Mouse (Mus musculus) c-Kit-negative CD71-positive TER-119-positive erythroid progenitor cells, embryonic 14.5 days (primary cell): ENCODE data around the gene Atg3.

Experiments
- DNase-seq: peaks from one replicate; pipeline ENCODE4 v3.0.0-alpha.2; 2013; ENCODE audit warnings: low read depth, low spot score

Gene Atg3

GRCm38 (mm10) chr16:45158522-45159388, at the start of gene Atg3, which contains the start of gene Slc35a5:
Gene Atg3, plus strand, starts transcription at chr16:45158785.
Gene Slc35a5, minus strand, starts transcription at chr16:45158706.
- peak; percentile 91 for DNase-seq

- no peak for DNase-seq
These were observed 48.1 kb upstream of the Atg3 start for GRCm38 (mm10) chr16:45110498-45110897.

GRCm38 (mm10) chr16:45117200-45117599, 41.4 kb upstream of the Atg3 start:
- DNase-seq: no peak

GRCm38 (mm10) chr16:45118760-45119159, 39.8 kb upstream of the Atg3 start:
- no peak for DNase-seq

GRCm38 (mm10) chr16:45120844-45121425, 37.6 kb upstream of the Atg3 start:
- DNase-seq: no peak

GRCm38 (mm10) chr16:45122571-45122970, 36.0 kb upstream of the Atg3 start:
- no peak for DNase-seq

- no peak for DNase-seq
These were observed 34.1 kb upstream of the Atg3 start for GRCm38 (mm10) chr16:45124230-45125203.

GRCm38 (mm10) chr16:45127936-45128710, 30.5 kb upstream of the Atg3 start:
- no peak for DNase-seq

- no peak for DNase-seq
These were observed 16.9 kb upstream of the Atg3 start for GRCm38 (mm10) chr16:45141711-45142110.

GRCm38 (mm10) chr16:45142565-45142964, 16.0 kb upstream of the Atg3 start:
- DNase-seq: no peak

- no peak for DNase-seq
These were observed 13.5 kb upstream of the Atg3 start for GRCm38 (mm10) chr16:45145119-45145518.

GRCm38 (mm10) chr16:45148488-45149082, 10.0 kb upstream of the Atg3 start:
- DNase-seq: no peak

- no peak for DNase-seq
These were observed 3.8 kb upstream of the Atg3 start for GRCm38 (mm10) chr16:45154741-45155250.

- DNase-seq: peak; percentile 68
These were observed 456 bp upstream of the Atg3 start for GRCm38 (mm10) chr16:45158136-45158521.

- DNase-seq: peak; percentile 28
These were observed 768 bp downstream of the Atg3 start for GRCm38 (mm10) chr16:45159389-45159716.

- no peak for DNase-seq
These were observed 20.0 kb downstream of the Atg3 start for GRCm38 (mm10) chr16:45178552-45178951.

- DNase-seq: no peak
These were observed 23.2 kb downstream of the Atg3 start for GRCm38 (mm10) chr16:45181824-45182223.

- DNase-seq: peak; percentile 37
These were observed 34.0 kb downstream of the Atg3 start for GRCm38 (mm10) chr16:45192613-45193012.

GRCm38 (mm10) chr16:45196816-45197215, 38.2 kb downstream of the Atg3 start:
- peak; percentile 13 for DNase-seq

- DNase-seq: no peak
These were observed 42.8 kb downstream of the Atg3 start for GRCm38 (mm10) chr16:45201395-45201794.

- DNase-seq: no peak
These were observed 45.9 kb downstream of the Atg3 start for GRCm38 (mm10) chr16:45204438-45204837.
